Mouse (Mus musculus): ENCODE results near the gene Slc4a1.
"Not testable (repeated sequence)": the region's sequence is repeated elsewhere in the genome, so short reads cannot be mapped to it uniquely, and the experiment has no call there.

Slc4a1 gene

GRCm38 (mm10) chr11:102399107-102399506 lies 33.1 kb upstream of the Slc4a1 start:
- DNase-seq (ENCODE audit: low read depth, low spot score) = no peak

GRCm38 (mm10) chr11:102398007-102398825 lies 32.2 kb upstream of the Slc4a1 start:
- DNase-seq (ENCODE audit: low read depth, low spot score) = no peak

- DNase-seq (ENCODE audit: low read depth, low spot score) = no peak
These were observed 30.7 kb upstream of the Slc4a1 start for GRCm38 (mm10) chr11:102396671-102397141.

- no peak for DNase-seq (ENCODE audit: low read depth, low spot score)
These were observed 30.3 kb upstream of the Slc4a1 start for GRCm38 (mm10) chr11:102396263-102396662.

- no peak for DNase-seq (ENCODE audit: low read depth, low spot score)
These were observed 29.2 kb upstream of the Slc4a1 start for GRCm38 (mm10) chr11:102395250-102395649.

- DNase-seq (ENCODE audit: low read depth, low spot score) = peak; percentile 52
These were observed 28.6 kb upstream of the Slc4a1 start for GRCm38 (mm10) chr11:102394421-102395124.

GRCm38 (mm10) chr11:102393719-102394420 lies 27.9 kb upstream of the Slc4a1 start:
- no peak for DNase-seq (ENCODE audit: low read depth, low spot score)

GRCm38 (mm10) chr11:102393238-102393634 lies 27.2 kb upstream of the Slc4a1 start, which contains the start of gene Rundc3a:
Rundc3a (plus strand) TSS chr11:102393403.
- DNase-seq (ENCODE audit: low read depth, low spot score) = peak; percentile 94

- peak; percentile 54 for DNase-seq (ENCODE audit: low read depth, low spot score)
These were observed 26.6 kb upstream of the Slc4a1 start for GRCm38 (mm10) chr11:102392441-102393237.

GRCm38 (mm10) chr11:102389436-102389835 lies 23.4 kb upstream of the Slc4a1 start:
- not testable (repeated sequence) for DNase-seq (ENCODE audit: low read depth, low spot score)

GRCm38 (mm10) chr11:102386121-102386520 lies 20.1 kb upstream of the Slc4a1 start:
- no peak for DNase-seq (ENCODE audit: low read depth, low spot score)

- peak; percentile 74 for DNase-seq (ENCODE audit: low read depth, low spot score)
These were observed 19.1 kb upstream of the Slc4a1 start for GRCm38 (mm10) chr11:102385075-102385474.

- no peak for DNase-seq (ENCODE audit: low read depth, low spot score)
These were observed 18.4 kb upstream of the Slc4a1 start for GRCm38 (mm10) chr11:102384418-102384817.

GRCm38 (mm10) chr11:102383365-102384136 lies 17.5 kb upstream of the Slc4a1 start:
- no peak for DNase-seq (ENCODE audit: low read depth, low spot score)

GRCm38 (mm10) chr11:102382794-102383193 lies 16.8 kb upstream of the Slc4a1 start:
- DNase-seq (ENCODE audit: low read depth, low spot score) = no peak

GRCm38 (mm10) chr11:102381341-102382100 lies 15.5 kb upstream of the Slc4a1 start:
- DNase-seq (ENCODE audit: low read depth, low spot score) = no peak

GRCm38 (mm10) chr11:102380091-102380490 lies 14.1 kb upstream of the Slc4a1 start:
- DNase-seq (ENCODE audit: low read depth, low spot score) = no peak

GRCm38 (mm10) chr11:102377186-102377585 lies 11.2 kb upstream of the Slc4a1 start:
- DNase-seq (ENCODE audit: low read depth, low spot score) = peak; percentile 87

- DNase-seq (ENCODE audit: low read depth, low spot score) = peak; percentile 67
These were observed 10.3 kb upstream of the Slc4a1 start for GRCm38 (mm10) chr11:102376196-102376835.

Data from R1 (cell line).